Mouse (Mus musculus) embryonic stem cell, embryonic (primary cell): ENCODE measurements at regions not wholly inside any gene's neighbourhood (a gene's known extent, or its start where the extent isn't known, plus 50 kb on each side); places are given as distances from the start of the nearest gene placed in this dataset.
"Not testable (repeated sequence)": the region's sequence is repeated elsewhere in the genome, so short reads cannot be mapped to it uniquely, and the experiment has no call there.

Experiments
- CTCF ChIA-PET, 4 experiments: fragments of 300-600 bp in 2 of 4; fragments of 350-600 bp in 2 of 4; sonication (Branson Sonifier 250); formaldehyde crosslinking; loops; one replicate each; lab custom pipeline; 2022; ENCODE audit warnings: inconsistent platforms in 2 of 4; lab: Charles Lee
- POLR2A ChIA-PET, 4 experiments: fragments of 300-600 bp in 2 of 4; fragments of 350-600 bp in 2 of 4; sonication (Branson Sonifier 250); formaldehyde crosslinking; loops; one replicate each; lab custom pipeline; 2022; ENCODE audit warnings: antibody characterized with exemption in 4 of 4, inconsistent platforms in 1 of 4; lab: Charles Lee

DNA sequence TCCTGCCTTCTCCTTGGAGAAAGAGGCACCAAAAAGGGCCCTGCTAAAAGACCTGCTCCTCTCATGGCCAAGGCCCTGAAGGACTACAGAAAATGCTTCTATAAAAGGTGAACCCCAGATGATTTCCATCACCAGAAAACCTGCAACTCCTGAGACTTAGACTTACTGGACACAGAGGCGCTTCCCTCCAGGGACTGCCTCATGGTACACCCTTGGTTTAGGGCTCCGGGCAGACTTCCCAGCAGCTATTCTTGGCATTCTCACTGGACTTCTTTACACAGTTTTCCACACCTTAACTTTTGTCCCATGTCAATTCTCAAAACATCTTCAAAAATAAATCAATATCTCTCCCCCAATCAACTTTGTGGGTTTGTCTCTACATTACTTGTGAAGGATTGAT lies 393.2 kb downstream of the Gpm6a start:
- POLR2A ChIA-PET, CTCF ChIA-PET: not testable (repeated sequence)

DNA sequence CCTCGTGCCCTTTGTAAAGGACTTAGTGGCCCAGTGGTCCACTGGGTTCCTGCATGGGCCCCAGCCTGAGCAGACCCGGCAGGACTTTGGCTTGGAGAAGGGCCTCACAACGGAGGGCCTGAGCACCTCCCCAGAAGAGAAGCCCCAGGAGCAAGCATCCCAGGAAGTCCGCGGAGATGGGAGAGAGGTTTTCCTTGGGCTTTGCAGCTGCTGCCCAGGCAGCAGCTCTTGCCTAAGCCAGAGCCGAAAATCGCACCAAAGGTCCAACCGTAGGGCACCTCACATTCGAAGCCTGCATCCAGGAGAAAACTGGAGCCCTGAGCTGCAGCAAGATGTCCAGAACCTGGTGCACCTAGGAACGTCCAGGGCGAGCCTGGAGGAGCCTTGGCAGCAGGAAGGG lies 405.2 kb downstream of the Gpm6a start:
- POLR2A ChIA-PET, CTCF ChIA-PET: not testable (repeated sequence)

DNA sequence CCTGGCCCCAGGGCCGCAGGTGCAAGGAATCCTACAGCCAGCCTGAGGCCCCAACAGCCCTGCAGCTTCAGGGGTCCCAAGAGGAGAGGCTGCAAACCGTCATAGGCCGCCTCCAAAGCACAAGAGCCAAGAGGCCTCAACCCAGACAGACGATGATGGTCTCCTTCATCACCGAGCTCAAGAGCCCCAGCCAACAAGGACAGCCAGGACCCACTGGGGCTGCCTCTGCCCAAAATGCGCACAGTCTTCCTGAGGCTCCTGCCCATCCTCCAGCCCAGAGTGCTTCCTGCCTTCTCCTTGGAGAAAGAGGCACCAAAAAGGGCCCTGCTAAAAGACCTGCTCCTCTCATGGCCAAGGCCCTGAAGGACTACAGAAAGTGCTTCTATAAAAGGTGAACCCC lies 412.8 kb downstream of the Gpm6a start:
- CTCF ChIA-PET, POLR2A ChIA-PET: not testable (repeated sequence)

DNA sequence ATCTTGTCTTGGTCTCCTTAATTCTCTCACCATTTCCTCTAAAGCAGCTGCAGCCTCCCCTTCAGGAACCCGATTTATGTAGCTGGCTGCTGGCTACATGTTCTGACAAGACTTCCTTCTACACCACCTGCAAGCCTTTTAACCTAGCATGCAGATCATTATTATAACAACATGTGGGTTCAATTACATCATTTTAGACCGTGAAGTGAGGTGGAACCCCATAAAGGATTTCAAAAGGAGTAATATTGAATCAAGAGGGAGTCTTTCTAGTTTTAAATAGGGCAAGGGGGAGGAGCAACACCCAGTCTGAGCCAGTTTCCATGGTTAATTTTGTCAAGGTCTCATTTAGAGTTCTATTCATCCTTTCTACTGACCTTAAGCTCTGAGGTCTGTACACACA lies 442.4 kb downstream of the Gpm6a start:
- ChIA-PET CTCF (no interaction called here), POLR2A (no interaction called here)

DNA sequence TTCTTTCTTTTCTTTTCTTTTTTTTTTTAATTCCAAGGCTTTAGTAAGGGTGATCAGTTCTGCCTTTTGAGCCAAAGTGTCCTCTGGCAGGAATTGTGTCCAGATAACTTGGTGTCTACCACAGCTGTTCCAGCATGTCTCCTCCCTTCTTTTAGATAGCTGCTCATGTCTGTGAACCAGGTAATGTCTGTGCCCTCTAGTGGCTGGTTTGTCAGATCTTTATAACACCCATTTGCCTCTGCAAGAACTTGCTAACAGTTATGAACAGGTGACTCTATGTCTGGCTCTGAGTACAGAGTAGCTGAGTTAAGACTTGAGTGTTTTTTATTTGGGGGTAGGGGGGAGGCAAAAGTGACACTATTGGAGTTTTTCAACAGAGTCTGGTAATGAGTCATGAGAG lies 443.7 kb downstream of the Gpm6a start:
- ChIA-PET CTCF (interaction anchor here in 1 of 4 experiments (0.5 to 0.7 kb wide), 2 partner anchors 643 to 798 kb away, joined by 6 to 8 read pairs; partner anchors contain the start of gene Spata4), POLR2A (no interaction called here)

DNA sequence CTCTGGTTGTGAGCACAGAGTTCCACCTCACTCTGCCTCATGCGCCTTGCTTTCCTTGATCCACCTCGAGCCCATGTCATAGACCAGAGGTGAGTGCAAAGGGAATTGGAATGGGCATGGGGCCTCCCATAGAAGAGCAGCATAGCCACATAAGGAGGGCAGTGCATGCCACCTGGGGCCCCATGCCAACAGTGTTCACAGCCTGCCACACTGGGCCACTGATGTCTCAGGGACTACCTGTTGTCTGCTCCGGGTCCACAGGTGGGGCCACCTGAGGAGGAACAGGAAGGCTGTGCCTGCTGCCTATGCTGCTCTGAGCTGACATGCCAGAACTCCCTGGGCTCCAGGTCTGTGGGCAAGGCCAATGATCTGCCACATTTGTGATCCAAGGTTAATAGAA lies 445.8 kb downstream of the Gpm6a start:
- ChIA-PET CTCF (no interaction called here), POLR2A (no interaction called here)

DNA sequence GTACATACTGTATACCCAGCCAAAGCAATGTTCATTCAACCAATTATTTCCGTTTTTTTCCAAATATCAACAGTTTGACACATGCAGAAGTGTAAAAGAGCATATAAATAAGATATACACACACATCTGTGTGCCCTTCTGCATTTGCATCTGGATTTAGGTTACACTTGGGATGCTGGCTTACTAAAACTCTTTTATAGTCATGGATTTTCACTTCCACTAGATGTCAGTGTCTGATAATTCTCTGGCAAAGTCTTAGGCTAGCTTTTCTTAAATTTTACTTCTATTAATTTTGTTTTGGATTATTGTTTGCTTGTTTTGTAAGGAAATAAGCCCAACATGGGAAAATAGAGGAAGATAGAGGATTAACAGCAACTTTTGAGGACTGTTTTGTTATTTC lies 452.3 kb downstream of the Gpm6a start:
- CTCF ChIA-PET = not testable (repeated sequence)

More for the DNA sequence above, 452.3 kb downstream of the Gpm6a start:
- POLR2A ChIA-PET = not testable (repeated sequence)
